ENCODE assay signal across 22 mouse cellular contexts in genomic region chr8:11820136-11820535, GRCm38 (mm10). TPM values are rescaled to one million over a fixed set of nuclear protein-coding genes. Genes with fewer than 3 reads are reported as not detected.
DNase-seq lines count a peak whose midpoint lies in the region; ATAC-seq and TF ChIP-seq lines count a peak whose summit lies in the region.
"Had no signal": no experiment of that assay in that cellular context is flagged by ENCODE, and none has a peak within 500 bp of the region (broad histone marks: within the 10 kb centered on the region; RNA-seq: fewer than 3 reads in every experiment).

No protein-coding gene starts in this region.

- peak overlapping the region; percentile 75 for H3K27ac ChIP-seq in heart, embryonic 10.5 days
- H3K27ac ChIP-seq in heart, adult 2 months = no peak overlapping the region; the same call in 1 of the 2 replicates
- H3K27ac ChIP-seq in hindbrain, embryonic 10.5 days = peak overlapping the region; percentile 23; the same call in 1 of the 2 replicates
- no peak overlapping the region for H3K27ac ChIP-seq in hindbrain, embryonic 14.5 days
- peak overlapping the region; percentile 49; the same call in 1 of the 2 replicates for H3K27ac ChIP-seq in left cerebral cortex, adult 2 months
- H3K27ac ChIP-seq in hindbrain, embryonic 16.5 days (ENCODE audit: low read depth, low read length) = 0 out of 2 replicates have a peak overlapping the region, but pooled peaks have one; percentile 29
- H3K27ac ChIP-seq: embryonic facial prominence, embryonic 10.5 days; liver, embryonic 15.5 days; neural tube, embryonic 12.5 days had no signal

- TF ChIP-seq EP300 in heart, adult 2 months (IDR thresholded peaks at IDR 0.05; ENCODE audit: insufficient read depth, low read depth, low read length) = no peak

- H3K4me2 ChIP-seq in hindbrain, embryonic 14.5 days (replicated peaks) = no peak overlapping the region
- H3K4me2 ChIP-seq in hindbrain, embryonic 16.5 days (ENCODE audit: low read length) = no peak overlapping the region
- H3K4me2 ChIP-seq: liver, embryonic 15.5 days; neural tube, embryonic 12.5 days had no signal

- DNase-seq in heart, embryonic 10.5 days (ENCODE audit: low spot score) = no peak
- DNase-seq in heart, adult 2 months = no peak
- DNase-seq in hindbrain, embryonic 10.5 days (ENCODE audit: low spot score) = no peak
- no peak for DNase-seq in hindbrain, embryonic 14.5 days (ENCODE audit: low spot score)
- DNase-seq in left cerebral cortex, adult 2 months (ENCODE audit: extremely low spot score in 1 of 2, low spot score in 2 of 2) = no peak
- no peak for DNase-seq in left cerebral cortex, adult 11 months (ENCODE audit: low spot score)
- DNase-seq in lung, postnatal 4 days = no peak
- DNase-seq: adrenal gland, postnatal 10 days; cerebellum, adult 11 months; gastrocnemius, postnatal 10 days; kidney, adult 8-10 months; thymus, postnatal 4 days had no signal

- H3K4me3 ChIP-seq in heart, embryonic 10.5 days = no peak overlapping the region
- H3K4me3 ChIP-seq in heart, adult 2 months = no peak overlapping the region
- H3K4me3 ChIP-seq in hindbrain, embryonic 10.5 days = no peak overlapping the region
- H3K4me3 ChIP-seq in hindbrain, embryonic 14.5 days (replicated peaks; ENCODE audit: low read length) = no peak overlapping the region
- H3K4me3 ChIP-seq in left cerebral cortex, adult 2 months = no peak overlapping the region
- H3K4me3 ChIP-seq in hindbrain, embryonic 16.5 days (ENCODE audit: low read length) = no peak overlapping the region
- H3K4me3 ChIP-seq: embryonic facial prominence, embryonic 10.5 days; liver, embryonic 15.5 days; neural tube, embryonic 12.5 days had no signal

- H3K4me1 ChIP-seq in heart, embryonic 10.5 days = peaks cover 39% of the 10 kb centered on the region
- peaks cover 4% of the 10 kb centered on the region; the same call in 1 of the 2 replicates for H3K4me1 ChIP-seq in heart, adult 2 months (ENCODE audit: control insufficient read depth, insufficient read depth, low read length)
- H3K4me1 ChIP-seq in hindbrain, embryonic 10.5 days (replicated peaks) = no peaks in the 10 kb centered on the region
- H3K4me1 ChIP-seq in hindbrain, embryonic 14.5 days (replicated peaks; ENCODE audit: control insufficient read depth, insufficient read depth, low read length) = no peaks in the 10 kb centered on the region
- H3K4me1 ChIP-seq in hindbrain, embryonic 16.5 days (ENCODE audit: control insufficient read depth, insufficient read depth, low read depth, low read length) = no peaks in the 10 kb centered on the region
- H3K4me1 ChIP-seq: embryonic facial prominence, embryonic 10.5 days; liver, embryonic 15.5 days; neural tube, embryonic 12.5 days had no signal

- no peaks in the 10 kb centered on the region for H3K27me3 ChIP-seq in heart, embryonic 10.5 days (ENCODE audit: insufficient read depth, poor library complexity, severe bottlenecking)
- H3K27me3 ChIP-seq in heart, adult 2 months (ENCODE audit: control insufficient read depth, insufficient read depth, low read length) = no peaks in the 10 kb centered on the region
- H3K27me3 ChIP-seq in hindbrain, embryonic 10.5 days (ENCODE audit: insufficient read depth, poor library complexity, severe bottlenecking) = no peaks in the 10 kb centered on the region
- H3K27me3 ChIP-seq in hindbrain, embryonic 14.5 days (ENCODE audit: control insufficient read depth, insufficient read depth, low read length) = no peaks in the 10 kb centered on the region
- no peaks in the 10 kb centered on the region for H3K27me3 ChIP-seq in hindbrain, embryonic 16.5 days (replicated peaks; ENCODE audit: control insufficient read depth, insufficient read depth, low read length)
- H3K27me3 ChIP-seq: liver, embryonic 15.5 days; neural tube, embryonic 12.5 days had no signal

- TF ChIP-seq POLR2A in heart, adult 2 months (IDR thresholded peaks at IDR 0.05; ENCODE audit: insufficient read depth, low read depth, low read length) = no peak

- peaks cover 85% of the 10 kb centered on the region for H3K36me3 ChIP-seq in heart, embryonic 10.5 days
- 0 out of 2 replicates have a peak, but pooled peaks cover 3% of the 10 kb centered on the region for H3K36me3 ChIP-seq in heart, adult 2 months (ENCODE audit: control insufficient read depth, insufficient read depth, low read length)
- H3K36me3 ChIP-seq in hindbrain, embryonic 10.5 days = peaks cover 99% of the 10 kb centered on the region
- peaks cover 100% of the 10 kb centered on the region for H3K36me3 ChIP-seq in hindbrain, embryonic 14.5 days (replicated peaks; ENCODE audit: control insufficient read depth, insufficient read depth)
- peaks cover 60% of the 10 kb centered on the region for H3K36me3 ChIP-seq in hindbrain, embryonic 16.5 days (ENCODE audit: control insufficient read depth, insufficient read depth, low read length)

- no peaks in the 10 kb centered on the region for H3K79me2 ChIP-seq in heart, adult 2 months (replicated peaks; ENCODE audit: control insufficient read depth, insufficient read depth, low read length)

- H3K9ac ChIP-seq in heart, adult 2 months (ENCODE audit: low read depth, low read length) = no peak overlapping the region
- H3K9ac ChIP-seq in hindbrain, embryonic 14.5 days = no peak overlapping the region
- no peak overlapping the region for H3K9ac ChIP-seq in hindbrain, embryonic 16.5 days (ENCODE audit: low read depth, low read length)
- H3K9ac ChIP-seq: liver, embryonic 15.5 days; neural tube, embryonic 12.5 days had no signal

- ATAC-seq in hindbrain, embryonic 14.5 days (ENCODE audit: low FRiP score) = no peak
- ATAC-seq in hindbrain, embryonic 16.5 days = peak; percentile 17
- ATAC-seq: lung, postnatal 0 days had no signal

- intact Hi-C loops in heart, adult 2 months (cut with DNase I) = loop anchor here (5.0 kb wide), 3 partner anchors 72 to 122 kb away; no protein-coding TSS in a partner anchor
- intact Hi-C loops in left cerebral cortex, adult 2 months (cut with DNase I) = no loop called here

- TF ChIP-seq CTCF in heart, adult 2 months (IDR thresholded peaks at IDR 0.05) = no peak
- no peak for TF ChIP-seq CTCF in left cerebral cortex, adult 2 months (IDR thresholded peaks at IDR 0.05)

- WGBS in heart, embryonic 10.5 days = 82% methylated on average over 5 of the region's 5 CpGs
- WGBS in heart, adult 2 months = 85% methylated on average over 5 of the region's 5 CpGs
- 90% methylated on average over 5 of the region's 5 CpGs for WGBS in hindbrain, embryonic 10.5 days
- WGBS in hindbrain, embryonic 14.5 days = 91% methylated on average over 5 of the region's 5 CpGs
- WGBS in hindbrain, embryonic 16.5 days = 84% methylated on average over 5 of the region's 5 CpGs

- no peaks in the 10 kb centered on the region for H3K9me3 ChIP-seq in heart, embryonic 10.5 days
- no peaks in the 10 kb centered on the region for H3K9me3 ChIP-seq in hindbrain, embryonic 10.5 days
- no peaks in the 10 kb centered on the region for H3K9me3 ChIP-seq in hindbrain, embryonic 14.5 days (ENCODE audit: control insufficient read depth, low read length)
- H3K9me3 ChIP-seq in hindbrain, embryonic 16.5 days (ENCODE audit: control insufficient read depth, low read length) = no peaks in the 10 kb centered on the region
- H3K9me3 ChIP-seq: embryonic facial prominence, embryonic 10.5 days; liver, embryonic 15.5 days; neural tube, embryonic 12.5 days had no signal

RNA-seq across cellular contexts. Expression of gene Tex29, which starts 20.1 kb away (rescaled TPM):
- not detected in 2 replicates for polyA plus RNA-seq in heart, embryonic 10.5 days (2016; fragmentation: Nextera tagmentation; extraction: Ambion mirVana)
- total RNA-seq in heart, adult 2 months (2021) = not detected
- 0.38 TPM in 1 of 2 replicates, not detected in the other for polyA plus RNA-seq in heart, adult 2 months (2012; rRNA removed)
- polyA plus RNA-seq in hindbrain, embryonic 10.5 days (2016; fragmentation: Nextera tagmentation; extraction: Ambion mirVana) = 0.27 TPM in 1 of 2 replicates, not detected in the other
- polyA plus RNA-seq in hindbrain, embryonic 14.5 days (2014; fragmentation: Nextera tagmentation; extraction: Ambion mirVana) = 0.42 and 0.64 TPM in 2 replicates
- under 1 TPM; 0.87 to 0.93 TPM for total RNA-seq in left cerebral cortex, adult 2 months (2021)
- 0.26 and 0.49 TPM in 2 replicates for polyA plus RNA-seq in hindbrain, embryonic 16.5 days (2015; fragmentation: Nextera tagmentation; extraction: Ambion mirVana)
- total RNA-seq: adrenal gland, postnatal 10 days; gastrocnemius, postnatal 10 days; hematopoietic stem cell, adult 5-6 weeks; left cerebral cortex, postnatal 10 days; megakaryocyte, adult 5-6 weeks had no signal
- polyA plus RNA-seq: C2C12; embryonic facial prominence, embryonic 10.5 days; liver, embryonic 15.5 days; small intestine, adult 2 months had no signal

Comparison
In these comparisons a context has a peak if more than half of its experiments do, and no peak if none do; other contexts are left out.
1. H3K27ac ChIP-seq: peak in heart, embryonic 10.5 days (single experiment), hindbrain, embryonic 10.5 days (single experiment), left cerebral cortex, adult 2 months (single experiment) and hindbrain, embryonic 16.5 days (single experiment); none in heart, adult 2 months (single experiment) and hindbrain, embryonic 14.5 days (single experiment).